Mouse (Mus musculus): ENCODE results near the gene Sash1. TPM values are rescaled to one million over a fixed set of nuclear protein-coding genes. Genes with fewer than 3 reads are reported as not detected.

Sash1 gene
- total RNA-seq, 1 experiment from 2014 or later, result 28.1 TPM

DNA sequence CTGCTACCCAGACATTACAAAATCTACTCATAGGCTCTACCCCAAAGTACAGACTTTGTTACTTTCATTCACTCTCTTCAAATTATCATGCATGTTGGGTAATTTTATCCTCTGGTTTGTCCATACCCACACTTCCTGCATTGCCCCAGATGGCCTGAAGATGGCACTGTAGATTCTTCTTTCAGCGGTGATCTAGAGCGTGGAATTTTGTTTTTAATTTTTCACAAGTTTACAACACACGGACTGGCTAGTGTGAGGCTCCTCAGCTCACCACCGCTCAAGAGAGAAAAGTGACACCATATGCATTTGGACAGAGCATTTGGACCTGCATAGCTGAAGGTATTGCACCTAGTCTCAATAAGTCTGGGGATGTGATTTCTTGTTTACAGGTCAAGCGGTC lies 93.5 kb downstream of the Sash1 start:
- DNase-seq, result peak; percentile 52

GRCm38 (mm10) chr10:8789096-8789495 lies 96.8 kb downstream of the Sash1 start:
- no peak for DNase-seq

DNA sequence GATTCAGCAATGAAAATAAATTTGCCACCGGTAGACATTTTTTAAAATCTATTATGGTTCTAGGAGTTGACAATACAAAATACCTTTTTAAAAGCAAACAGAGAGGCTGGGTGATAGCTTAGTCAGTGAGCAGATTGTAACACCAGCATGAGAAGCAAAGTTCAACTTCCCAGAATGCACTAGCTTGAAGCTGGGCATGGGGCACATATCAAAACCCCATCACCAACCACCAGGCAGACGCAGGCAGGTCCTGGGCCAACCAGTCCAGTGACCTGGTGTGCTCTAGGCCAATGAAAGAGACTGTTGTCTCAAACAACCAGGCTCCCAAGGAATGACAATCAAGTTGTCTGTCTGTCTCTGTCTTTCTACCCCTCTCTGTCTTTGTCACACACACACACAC lies 98.6 kb downstream of the Sash1 start:
- DNase-seq, result no peak

DNA sequence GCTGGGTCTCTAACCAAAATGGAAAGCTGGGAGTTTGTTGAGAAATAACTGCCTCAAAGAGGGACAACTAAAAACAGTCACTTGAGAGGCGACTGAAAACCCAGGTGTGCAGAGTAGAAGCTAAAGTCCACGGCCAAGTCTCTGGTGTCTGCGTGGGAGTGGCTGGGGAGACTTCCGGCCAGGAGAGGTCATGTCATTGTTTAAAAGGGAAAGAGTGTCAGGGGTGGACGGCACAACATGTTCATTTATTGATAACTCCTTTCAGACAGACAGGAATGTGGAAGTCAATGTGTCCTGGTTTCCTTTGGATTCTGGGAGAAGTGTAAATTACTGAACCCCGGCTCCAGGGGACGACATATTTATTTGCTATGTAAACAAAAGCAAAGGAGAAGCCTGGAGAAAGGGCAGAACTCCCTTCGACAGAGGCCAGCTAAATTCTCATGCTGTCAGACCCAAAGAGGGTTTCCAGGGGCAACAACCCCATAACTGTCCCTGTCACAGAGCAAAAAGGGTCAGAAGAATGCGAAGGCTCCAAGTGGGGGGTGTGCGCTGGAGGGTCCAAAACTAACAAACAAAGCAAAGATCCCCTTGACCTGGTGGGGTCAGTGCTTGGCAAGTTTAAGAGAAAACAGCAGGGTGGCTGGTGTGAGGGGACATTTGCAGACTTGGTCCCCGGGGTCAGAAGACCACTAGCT lies 100.3 kb downstream of the Sash1 start:
- no peak for DNase-seq

GRCm38 (mm10) chr10:8781876-8782372 lies 103.9 kb downstream of the Sash1 start:
- DNase-seq, result no peak

DNA sequence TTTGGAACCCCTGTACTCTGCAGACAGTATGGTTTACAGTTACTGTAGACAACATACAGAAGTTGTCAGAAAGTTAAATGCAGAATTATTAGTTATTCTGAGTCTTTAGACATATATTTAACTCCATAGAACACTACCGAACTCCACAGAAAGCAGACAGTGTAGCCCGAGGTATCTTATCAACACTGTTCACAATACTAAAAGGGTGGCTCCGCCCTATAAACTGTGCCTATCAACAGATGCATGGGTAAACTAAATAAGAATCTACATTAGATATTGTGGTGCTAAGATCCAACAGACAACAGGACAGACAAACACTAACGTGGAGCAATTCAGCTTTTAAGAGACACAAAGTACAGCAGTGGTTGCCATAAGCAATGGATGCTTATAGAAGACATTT lies 106.0 kb downstream of the Sash1 start:
- DNase-seq, result no peak

- DNase-seq, result no peak
Measured at GRCm38 (mm10) chr10:8778845-8779244, 107.0 kb downstream of the Sash1 start.

DNA sequence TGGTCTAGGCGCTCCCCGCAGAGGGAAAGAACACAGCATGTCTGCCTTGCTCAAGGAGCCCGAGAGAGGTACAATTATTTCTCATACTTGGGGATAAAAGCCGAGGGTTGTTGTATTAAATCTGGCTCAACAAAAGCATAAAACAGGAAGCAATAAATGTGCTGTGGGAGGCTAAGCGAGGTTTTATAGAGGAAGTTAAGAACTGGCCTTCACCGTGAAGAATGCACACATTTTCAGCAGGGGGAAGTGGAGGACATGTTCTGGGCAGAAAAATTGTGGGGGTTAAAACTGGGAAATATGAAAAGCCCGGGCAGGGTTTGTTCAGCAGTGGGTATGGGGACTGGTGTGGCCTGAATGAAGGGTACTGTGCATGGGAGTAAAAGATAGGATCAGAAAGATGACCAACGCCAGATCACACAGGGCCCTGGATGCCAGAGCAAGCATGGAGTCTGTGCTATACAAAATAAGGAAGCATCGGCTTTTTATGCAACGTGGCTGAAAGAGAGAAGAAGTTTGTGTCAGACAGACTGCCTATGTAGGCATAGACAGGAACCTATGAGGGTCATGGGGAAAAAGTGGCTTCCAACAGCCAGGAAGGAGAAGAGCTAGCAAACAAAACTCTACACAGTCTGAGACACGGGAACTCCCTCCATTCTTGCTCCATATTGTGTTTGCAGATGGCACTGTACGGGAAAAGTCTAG lies 108.2 kb downstream of the Sash1 start:
- no peak for DNase-seq

DNA sequence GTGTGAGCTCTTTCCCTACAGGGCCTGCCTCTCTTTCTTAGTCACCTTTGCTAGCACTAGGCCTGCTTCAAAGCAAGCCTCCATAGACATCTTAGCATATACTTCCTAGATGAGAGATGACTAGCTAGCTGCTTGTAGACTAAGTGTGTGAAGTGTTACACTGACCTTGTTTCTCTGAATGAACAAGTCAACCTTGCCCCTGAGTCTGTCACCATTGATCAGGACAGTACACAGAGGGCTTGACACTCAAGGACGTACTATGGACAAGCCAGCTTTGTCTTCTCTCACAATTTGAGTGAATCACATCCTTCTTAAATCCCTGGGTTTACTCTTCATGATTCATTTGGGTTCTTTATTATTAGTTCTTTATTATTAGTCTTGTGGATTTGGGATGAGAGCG lies 109.1 kb downstream of the Sash1 start:
- no peak for DNase-seq

GRCm38 (mm10) chr10:8775794-8776193 lies 110.1 kb downstream of the Sash1 start:
- DNase-seq, result no peak

- peak; percentile 56 for DNase-seq
Measured at GRCm38 (mm10) chr10:8772464-8773209, 113.2 kb downstream of the Sash1 start.

DNA sequence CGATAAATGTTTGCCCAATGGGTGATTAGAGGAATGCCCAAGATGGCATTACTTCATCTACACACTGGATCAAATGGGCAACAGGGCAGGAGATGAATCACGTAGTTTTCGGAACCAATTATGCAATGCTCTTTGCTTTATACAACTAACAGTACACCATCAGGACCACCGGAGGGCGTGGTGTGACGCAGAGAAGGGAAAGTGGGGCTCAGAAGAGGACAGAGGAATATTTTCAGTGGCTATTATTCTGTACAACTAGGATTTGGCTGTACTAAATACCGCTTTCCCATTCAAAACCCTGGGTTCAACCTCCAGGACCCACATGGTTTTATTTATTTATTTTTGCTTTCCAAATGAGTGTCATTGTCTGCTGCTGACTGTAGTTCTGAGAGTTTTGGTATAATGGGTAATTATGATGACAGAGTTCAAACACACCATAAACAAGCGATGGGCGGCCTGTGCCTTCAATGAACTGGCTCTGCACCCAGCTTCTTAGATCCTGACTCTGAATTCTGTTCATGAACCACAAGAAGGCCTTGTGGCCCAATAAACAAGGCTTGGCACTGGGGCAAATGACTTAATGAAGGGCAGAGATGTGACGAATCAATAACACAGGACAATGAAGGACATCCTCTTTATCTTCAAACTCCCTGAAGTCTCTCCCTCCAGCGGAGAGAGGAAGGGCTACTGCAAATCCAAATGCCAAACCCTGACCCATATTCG lies 114.8 kb downstream of the Sash1 start:
- DNase-seq, result peak; percentile 13

GRCm38 (mm10) chr10:8768654-8769053 lies 117.2 kb downstream of the Sash1 start:
- DNase-seq, result peak; percentile 37

DNA sequence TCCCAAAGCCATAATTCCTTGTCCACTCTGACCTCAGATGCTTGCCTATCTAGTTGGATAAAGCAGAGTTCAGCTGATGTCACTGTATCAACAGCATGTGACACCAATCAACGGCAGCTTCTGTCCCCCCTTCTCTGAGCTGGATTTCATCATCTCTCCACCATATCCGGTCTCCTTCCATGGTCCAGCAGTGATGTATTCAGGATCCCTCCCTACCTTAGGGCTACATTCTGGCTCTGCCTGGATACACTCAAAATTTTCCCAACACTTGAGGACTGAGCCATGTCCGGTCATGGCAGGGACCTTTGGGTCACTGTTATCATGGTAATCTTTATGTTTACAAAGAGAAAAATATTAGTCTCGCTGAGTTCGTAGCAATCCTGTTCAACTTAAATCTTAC lies 118.5 kb downstream of the Sash1 start:
- no peak for DNase-seq

DNA sequence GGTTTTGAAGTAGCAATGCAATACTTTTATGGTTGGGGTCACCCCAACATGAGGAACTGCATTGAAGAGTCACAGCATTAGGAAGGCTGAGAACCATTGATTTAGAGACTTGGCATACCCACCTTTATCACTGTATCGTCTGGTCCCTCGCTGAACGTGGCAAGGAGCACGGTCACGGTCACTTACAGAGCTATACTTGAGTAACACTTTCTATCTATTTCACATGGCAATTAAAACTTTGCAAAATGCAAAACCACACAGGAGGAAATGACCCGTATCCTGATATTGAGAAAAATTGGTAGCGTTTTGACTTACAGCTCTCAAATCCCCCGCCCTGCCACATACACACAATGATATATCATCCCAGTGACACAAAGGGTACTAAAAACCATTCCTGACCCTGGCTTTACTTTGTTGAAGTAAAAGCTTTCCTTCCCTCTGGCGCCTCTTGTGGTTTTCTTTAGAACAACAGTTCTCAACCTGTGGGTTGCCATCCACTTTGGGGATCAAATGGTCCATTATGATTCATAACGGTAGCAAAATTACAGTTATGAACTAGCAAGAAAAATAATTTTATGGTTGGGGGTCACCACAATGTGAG lies 119.8 kb downstream of the Sash1 start:
- no peak for DNase-seq

GRCm38 (mm10) chr10:8762771-8763170 lies 123.1 kb downstream of the Sash1 start:
- no peak for DNase-seq

GRCm38 (mm10) chr10:8762209-8762701 lies 123.6 kb downstream of the Sash1 start:
- peak; percentile 9 for DNase-seq

- no peak for DNase-seq
Measured at GRCm38 (mm10) chr10:8761656-8762055, 124.2 kb downstream of the Sash1 start.

DNA sequence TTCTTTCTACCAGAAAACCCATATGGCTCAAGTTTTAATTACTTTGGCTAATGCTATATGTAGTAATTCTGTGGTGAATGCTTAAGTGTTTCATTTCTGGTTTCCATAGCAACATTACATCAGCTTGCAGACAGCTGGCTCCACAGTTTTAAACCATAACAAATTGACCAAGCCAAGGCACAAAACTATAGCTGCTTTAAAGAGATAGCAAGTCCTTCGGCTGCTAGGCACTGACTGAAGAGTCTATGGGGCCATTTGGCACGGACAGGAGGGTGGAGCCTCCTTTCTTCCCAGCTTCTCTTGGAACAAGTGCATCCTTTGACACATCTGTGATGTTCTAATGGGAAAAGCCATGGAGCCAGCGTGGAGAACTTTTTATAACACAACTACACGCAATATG lies 125.3 kb downstream of the Sash1 start:
- no peak for DNase-seq

- DNase-seq, result no peak
Measured at GRCm38 (mm10) chr10:8759228-8759627, 126.6 kb downstream of the Sash1 start.

DNA sequence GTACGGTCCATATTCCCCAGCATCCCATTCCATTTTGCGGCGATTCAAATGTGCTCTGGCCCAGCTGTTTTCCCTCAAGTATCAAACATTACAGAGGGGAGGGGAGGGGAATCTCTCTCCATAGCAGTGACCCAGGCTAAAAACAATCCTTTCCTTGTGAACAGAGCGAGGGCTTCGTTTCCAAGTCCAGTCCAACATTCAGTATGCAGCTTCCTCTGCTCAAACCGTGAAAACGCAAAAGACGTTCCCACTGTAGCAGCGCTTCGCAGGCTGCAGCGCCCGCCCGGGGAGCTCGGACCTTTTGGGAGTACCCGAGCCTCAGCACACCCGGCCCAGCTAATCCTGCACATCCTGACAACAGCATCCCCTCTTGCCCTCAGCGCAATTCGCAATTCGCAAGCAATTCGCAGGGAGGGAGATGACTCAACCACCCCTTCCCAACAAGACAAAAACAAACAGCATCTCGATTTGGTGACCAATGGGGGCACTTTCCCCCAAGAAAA lies 128.4 kb downstream of the Sash1 start:
- DNase-seq, result no peak
